Mouse (Mus musculus) gastrocnemius, postnatal 4 days (tissue): ENCODE results near the gene Clic3. TPM values are rescaled to one million over a fixed set of nuclear protein-coding genes. Genes with fewer than 3 reads are reported as not detected.

Source experiments
- DNase-seq, 2 experiments: peaks; one replicate each; pipeline ENCODE4 v3.0.0; 2021 to 2022; ENCODE audit warnings: low spot score in 2 of 2, mixed read lengths in 2 of 2
- microRNA-seq: library from miRNA; unstranded; fragments of <30 nt; microRNA quantifications from one replicate; pipeline ENCODE4 v1.2.0, GENCODE M21; 2021
- total RNA-seq, 2 experiments: library from RNA; stranded (reverse); gene quantifications; 2 replicates each; pipeline ENCODE4 v1.2.3; 2021

The Clic3 gene
- total RNA-seq, 2 experiments from 2014 or later, result 0.34 TPM; not detected in 1

DNA sequence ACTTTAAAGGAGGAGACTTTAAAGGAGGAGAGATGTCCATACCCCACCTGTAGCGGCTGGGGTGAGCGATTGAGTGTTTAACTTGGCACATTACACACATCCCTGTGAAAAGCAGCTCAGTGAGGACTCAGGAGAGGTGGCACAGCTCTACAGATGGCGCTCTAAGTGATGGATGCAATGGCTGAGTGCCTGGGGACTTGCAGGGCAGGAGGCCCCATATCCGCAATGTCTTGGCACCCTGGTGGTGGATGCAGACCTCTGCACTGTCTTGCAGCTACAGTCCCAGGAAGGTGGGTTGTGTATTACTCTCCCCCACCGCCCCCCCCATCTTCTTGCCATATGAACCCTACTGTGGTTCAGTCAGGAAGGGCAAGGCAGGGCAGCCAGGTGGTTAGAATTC, 50.3 kb downstream of the Clic3 start:
- DNase-seq, result no peak

Small RNA genes within 50 kb of the gene (microRNA-seq; reads per million reads assigned to microRNA genes)
- not detected for gene Mir3087

Other genes starting within 250 kb of the Clic3 start
- gene Nelfb, start 245.3 kb upstream of the Clic3 start, total RNA-seq, result 10 to 100 TPM; 43.4 to 47.7 TPM
- not detected for gene Stpg3, start 242.2 kb upstream of the Clic3 start, total RNA-seq
- gene Fam166a, start 238.1 kb upstream of the Clic3 start, total RNA-seq, result under 1 TPM in 1 of 2 experiments, not detected in 1; 0.25 TPM
- 100 to 1,000 TPM; 360 to 390 TPM for gene Tubb4b, start 232.1 kb upstream of the Clic3 start, total RNA-seq
- not detected for gene Slc34a3, start 222.5 kb upstream of the Clic3 start, total RNA-seq
- not detected for gene Rnf224, start 220.1 kb upstream of the Clic3 start, total RNA-seq
- gene Rnf208, start 214.6 kb upstream of the Clic3 start, total RNA-seq, result 1 to 10 TPM; 1.4 to 2.0 TPM
- gene Cysrt1, start 214.4 kb upstream of the Clic3 start, total RNA-seq, result not detected
- 1 to 10 TPM; 1.3 to 1.5 TPM for gene AL732309.1, start 210.0 kb upstream of the Clic3 start, total RNA-seq
- gene Tmem203, start 201.4 kb upstream of the Clic3 start, total RNA-seq, result 10 to 100 TPM; 18.8 to 19.7 TPM
- gene Tprn, start 194.2 kb upstream of the Clic3 start, total RNA-seq, result 1 to 10 TPM; 4.8 to 6.3 TPM
- gene Ssna1, start 184.4 kb upstream of the Clic3 start, total RNA-seq, result 10 to 100 TPM; 55.9 to 58.1 TPM
- 10 to 100 TPM; 64.9 to 69.0 TPM for gene Anapc2, start 184.4 kb upstream of the Clic3 start, total RNA-seq
- not detected for gene Tmem210, start 168.7 kb upstream of the Clic3 start, total RNA-seq
- gene Lrrc26, start 166.9 kb upstream of the Clic3 start, total RNA-seq, result not detected
- under 1 TPM; 0.17 to 0.26 TPM for gene Grin1, start 137.7 kb upstream of the Clic3 start, total RNA-seq
- gene Man1b1, start 124.5 kb upstream of the Clic3 start, total RNA-seq, result 10 to 100 TPM; 36.5 to 40.2 TPM
- 10 to 100 TPM in 1 of 2 experiments, 1 to 10 TPM in 1; 8.1 to 11.9 TPM for gene Dpp7, start 100.5 kb upstream of the Clic3 start, total RNA-seq
- gene Uap1l1, start 91.2 kb upstream of the Clic3 start, total RNA-seq, result 10 to 100 TPM; 11.2 to 14.3 TPM
- gene Sapcd2, start 84.5 kb upstream of the Clic3 start, total RNA-seq, result 1 to 10 TPM; 6.2 TPM
- gene Entpd2, start 61.0 kb upstream of the Clic3 start, total RNA-seq, result 10 to 100 TPM; 35.1 to 42.0 TPM
- 10 to 100 TPM; 41.2 to 45.9 TPM for gene Npdc1, start 57.5 kb upstream of the Clic3 start, total RNA-seq
- gene Fut7, start 33.6 kb upstream of the Clic3 start, total RNA-seq, result under 1 TPM in 1 of 2 experiments, not detected in 1; 0.34 TPM
- 10 to 100 TPM; 12.7 to 13.8 TPM for gene Abca2, start 28.1 kb upstream of the Clic3 start, total RNA-seq
- gene Paxx, start 4.3 kb downstream of the Clic3 start, total RNA-seq, result 10 to 100 TPM; 40.0 to 45.9 TPM
- 1 to 10 TPM; 2.9 to 3.9 TPM for gene Ptgds, start 13.2 kb downstream of the Clic3 start, total RNA-seq
- not detected for gene Lcn12, start 37.1 kb downstream of the Clic3 start, total RNA-seq
- 10 to 100 TPM; 62.5 to 71.4 TPM for gene Fbxw5, start 43.9 kb downstream of the Clic3 start, total RNA-seq
- 1 to 10 TPM in 1 of 2 experiments, under 1 TPM in 1; 0.74 to 1.2 TPM for gene C8g, start 44.9 kb downstream of the Clic3 start, total RNA-seq
- 10 to 100 TPM; 15.7 to 16.5 TPM for gene Traf2, start 90.1 kb downstream of the Clic3 start, total RNA-seq
- gene Edf1, start 101.0 kb downstream of the Clic3 start, total RNA-seq, result 100 to 1,000 TPM; 173 to 196 TPM
- 1 to 10 TPM; 2.3 to 2.5 TPM for gene Mamdc4, start 118.0 kb downstream of the Clic3 start, total RNA-seq
- 10 to 100 TPM; 43.0 to 44.8 TPM for gene Phpt1, start 118.4 kb downstream of the Clic3 start, total RNA-seq
- gene Ajm1, start 124.9 kb downstream of the Clic3 start, total RNA-seq, result under 1 TPM; 0.07 to 0.08 TPM
- gene Rabl6, start 151.7 kb downstream of the Clic3 start, total RNA-seq, result 10 to 100 TPM; 59.3 to 65.0 TPM
- not detected for gene Ccdc183, start 160.8 kb downstream of the Clic3 start, total RNA-seq
- 10 to 100 TPM; 11.7 to 18.6 TPM for gene Tmem141, start 165.2 kb downstream of the Clic3 start, total RNA-seq
- 10 to 100 TPM in 1 of 2 experiments, 1 to 10 TPM in 1; 9.7 to 14.3 TPM for gene Fcna, start 171.2 kb downstream of the Clic3 start, total RNA-seq
- 1 to 10 TPM; 1.2 to 2.5 TPM for gene Lcn8, start 196.3 kb downstream of the Clic3 start, total RNA-seq
- not detected for gene Lcn5, start 201.1 kb downstream of the Clic3 start, total RNA-seq
- not detected for gene Lcn6, start 219.9 kb downstream of the Clic3 start, total RNA-seq
- not detected for gene Lcn10, start 225.9 kb downstream of the Clic3 start, total RNA-seq
- gene Obp2a, start 243.2 kb downstream of the Clic3 start, total RNA-seq, result not detected
- gene Bmyc, start 249.9 kb downstream of the Clic3 start, total RNA-seq, result 10 to 100 TPM; 21.5 to 25.6 TPM